Mouse (Mus musculus) cortical plate, adult 2 months (tissue): ENCODE data around the gene Atp6v0d1. TPM values are rescaled to one million over a fixed set of nuclear protein-coding genes. Genes with fewer than 3 reads are reported as not detected.
"Not testable (repeated sequence)": the region's sequence is repeated elsewhere in the genome, so short reads cannot be mapped to it uniquely, and the experiment has no call there.

Experiments
- H3K27ac ChIP-seq: fragments of 200-500 bp; 2 replicates; pipeline ENCODE4 v1.5.1; 2012; ENCODE audit warnings: low read length, control low read depth, inconsistent platforms; ENCODE audit not compliant: insufficient read depth
- H3K4me1 ChIP-seq: fragments of 200-500 bp; 2 replicates; pipeline ENCODE4 v1.6.1; 2011; ENCODE audit warnings: low read length; ENCODE audit not compliant: control insufficient read depth, insufficient read depth
- H3K4me3 ChIP-seq: fragments of 200-500 bp; 2 replicates; pipeline ENCODE4 v1.5.1; 2011; ENCODE audit warnings: mild to moderate bottlenecking, low read length, control low read depth; ENCODE audit not compliant: insufficient read depth
- CTCF ChIP-seq: fragments of 200-500 bp; IDR thresholded peaks from 2 replicates; pipeline ENCODE4 v1.5.1; 2011; ENCODE audit warnings: mild to moderate bottlenecking, control low read depth, low read length; ENCODE audit not compliant: insufficient read depth; ENCODE audit errors: extremely low read depth
- POLR2A ChIP-seq: fragments of 200-500 bp; IDR thresholded peaks from 2 replicates; pipeline ENCODE4 v1.6.1; 2011; ENCODE audit warnings: mild to moderate bottlenecking, low read length, control low read depth; ENCODE audit not compliant: insufficient read depth; ENCODE audit errors: extremely low read depth
- polyA plus RNA-seq: library from polyadenylated mRNA; depleted of rRNA; stranded (reverse); fragments of >200 nt; gene quantifications from 2 replicates; pipeline ENCODE4 v1.2.3, GENCODE M21; 2012

Atp6v0d1 gene
- polyA plus RNA-seq, 1 experiment: 359 TPM

- Histone ChIP-seq H3K4me1 (no peaks in the 10 kb centered on the region), H3K27ac (no peak overlapping the region), H3K4me3 (no peak overlapping the region)
- TF ChIP-seq CTCF: no peak
- no peak for TF ChIP-seq POLR2A
Observed at GRCm38 (mm10) chr8:105579719-105580118, 13.9 kb upstream of the Atp6v0d1 start.

GRCm38 (mm10) chr8:105575538-105575937 is 9.7 kb upstream of the Atp6v0d1 start:
- TF ChIP-seq CTCF (no peak), POLR2A (no peak)

GRCm38 (mm10) chr8:105574741-105575140 is 8.9 kb upstream of the Atp6v0d1 start:
- Histone ChIP-seq H3K27ac (no peak overlapping the region), H3K4me3 (no peak overlapping the region), H3K4me1 (no peaks in the 10 kb centered on the region)
- no peak for TF ChIP-seq POLR2A

More at GRCm38 (mm10) chr8:105575538-105575937, 9.7 kb upstream of the Atp6v0d1 start:
- no peaks in the 10 kb centered on the region for H3K4me1 ChIP-seq
- no peak overlapping the region for H3K27ac ChIP-seq
- no peak overlapping the region for H3K4me3 ChIP-seq

- no peak overlapping the region for H3K27ac ChIP-seq
Observed at GRCm38 (mm10) chr8:105573427-105573826, 7.6 kb upstream of the Atp6v0d1 start.

GRCm38 (mm10) chr8:105571810-105572209 is 6.0 kb upstream of the Atp6v0d1 start:
- Histone ChIP-seq H3K4me3 (no peak overlapping the region), H3K27ac (no peak overlapping the region), H3K4me1 (no peaks in the 10 kb centered on the region)
- no peak for TF ChIP-seq CTCF
- TF ChIP-seq POLR2A: no peak

More at GRCm38 (mm10) chr8:105573427-105573826, 7.6 kb upstream of the Atp6v0d1 start:
- TF ChIP-seq POLR2A (no peak), CTCF (no peak)
- H3K4me1 ChIP-seq: no peaks in the 10 kb centered on the region
- no peak overlapping the region for H3K4me3 ChIP-seq

- H3K4me3 ChIP-seq: peak overlapping the region; percentile 77
- peaks cover 7% of the 10 kb centered on the region; the same call in 1 of the 2 replicates for H3K4me1 ChIP-seq
- no peak for TF ChIP-seq POLR2A
- no peak for TF ChIP-seq CTCF
- no peak overlapping the region for H3K27ac ChIP-seq
Observed at GRCm38 (mm10) chr8:105566703-105567595, 1.1 kb upstream of the Atp6v0d1 start.

- Histone ChIP-seq H3K4me3 (peak overlapping the region; percentile 77), H3K27ac (peak overlapping the region; percentile 32), H3K4me1 (peaks cover 7% of the 10 kb centered on the region; the same call in 1 of the 2 replicates)
- TF ChIP-seq CTCF (no peak), POLR2A (no peak)
Observed at GRCm38 (mm10) chr8:105565401-105565881, 406 bp downstream of the Atp6v0d1 start.

GRCm38 (mm10) chr8:105564573-105565229 is 1.1 kb downstream of the Atp6v0d1 start:
- not testable (repeated sequence) for H3K27ac ChIP-seq, H3K4me1 ChIP-seq
- H3K4me3 ChIP-seq: peak overlapping the region; percentile 77

- TF ChIP-seq POLR2A: no peak
- no peak for TF ChIP-seq CTCF
- Histone ChIP-seq H3K27ac (no peak overlapping the region), H3K4me1 (peaks cover 7% of the 10 kb centered on the region; the same call in 1 of the 2 replicates), H3K4me3 (no peak overlapping the region)
Observed at GRCm38 (mm10) chr8:105563871-105564270, 2.0 kb downstream of the Atp6v0d1 start.
